Mouse (Mus musculus): Measurements from ENCODE around the gene Kcnt1. TPM values are rescaled to one million over a fixed set of nuclear protein-coding genes. Genes with fewer than 3 reads are reported as not detected.

The Kcnt1 gene
- polyA plus RNA-seq, 1 experiment from 2014 or later = 2.4 TPM

DNA sequence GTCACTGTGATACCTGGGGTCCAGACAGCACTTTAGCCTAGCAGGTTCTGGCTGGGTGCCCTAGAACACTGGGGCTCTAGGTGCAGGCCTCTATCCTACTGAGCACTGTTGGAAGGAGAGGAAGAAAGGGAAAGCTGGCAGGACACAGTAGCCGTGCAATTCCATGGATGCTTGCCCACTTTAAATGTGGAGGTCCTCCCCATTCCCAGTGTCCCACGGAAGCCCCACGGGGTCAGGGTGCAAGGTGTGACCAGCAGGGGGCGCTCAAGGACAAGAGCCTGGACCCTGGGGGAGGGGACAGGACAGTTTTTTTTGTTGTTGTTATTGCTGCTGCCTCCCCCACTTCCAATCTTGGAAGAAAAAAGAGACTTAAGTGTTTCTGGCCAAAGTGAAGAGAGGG, 13.2 kb upstream of the Kcnt1 start:
- H3K9ac ChIP-seq (replicated peaks) = no peak overlapping the region
- no peak overlapping the region for H3K4me3 ChIP-seq
- no peaks in the 10 kb centered on the region for H3K9me3 ChIP-seq
- no peak for ATAC-seq (ENCODE audit: low FRiP score, low read depth)
- WGBS = 21% methylated on average over 4 of the region's 4 CpGs
- H3K4me2 ChIP-seq (replicated peaks) = no peak overlapping the region
- no peaks in the 10 kb centered on the region for H3K4me1 ChIP-seq
- no peaks in the 10 kb centered on the region for H3K36me3 ChIP-seq
- H3K27me3 ChIP-seq = no peaks in the 10 kb centered on the region
- no peak overlapping the region for H3K27ac ChIP-seq (replicated peaks)

DNA sequence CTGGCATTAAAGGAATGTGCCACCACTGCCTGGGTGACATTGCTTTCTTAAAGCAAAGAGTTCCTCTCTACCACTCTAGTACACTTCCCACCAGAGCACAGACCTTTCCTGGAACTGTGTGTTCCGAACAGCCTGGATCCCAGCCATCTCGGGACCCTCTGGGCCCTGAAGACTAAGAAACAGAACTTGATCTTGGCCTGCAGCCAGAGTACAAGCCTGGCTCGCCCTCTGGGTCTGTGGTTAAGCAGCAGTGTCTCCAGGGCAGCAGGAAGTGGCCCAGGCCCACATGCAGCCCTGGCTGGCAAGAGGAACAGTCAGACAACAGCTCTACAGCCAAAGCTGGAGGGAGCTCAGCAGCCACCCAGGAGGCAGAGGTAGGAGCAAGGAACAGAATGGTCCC, 10.9 kb upstream of the Kcnt1 start:
- no peaks in the 10 kb centered on the region for H3K9me3 ChIP-seq
- 60% methylated on average over 3 of the region's 3 CpGs for WGBS
- no peak overlapping the region for H3K27ac ChIP-seq (replicated peaks)
- no peaks in the 10 kb centered on the region for H3K36me3 ChIP-seq
- H3K4me1 ChIP-seq = no peaks in the 10 kb centered on the region
- no peak overlapping the region for H3K4me3 ChIP-seq
- H3K4me2 ChIP-seq (replicated peaks) = no peak overlapping the region
- H3K27me3 ChIP-seq = no peaks in the 10 kb centered on the region
- no peak overlapping the region for H3K9ac ChIP-seq (replicated peaks)
- ATAC-seq (ENCODE audit: low FRiP score, low read depth) = no peak

DNA sequence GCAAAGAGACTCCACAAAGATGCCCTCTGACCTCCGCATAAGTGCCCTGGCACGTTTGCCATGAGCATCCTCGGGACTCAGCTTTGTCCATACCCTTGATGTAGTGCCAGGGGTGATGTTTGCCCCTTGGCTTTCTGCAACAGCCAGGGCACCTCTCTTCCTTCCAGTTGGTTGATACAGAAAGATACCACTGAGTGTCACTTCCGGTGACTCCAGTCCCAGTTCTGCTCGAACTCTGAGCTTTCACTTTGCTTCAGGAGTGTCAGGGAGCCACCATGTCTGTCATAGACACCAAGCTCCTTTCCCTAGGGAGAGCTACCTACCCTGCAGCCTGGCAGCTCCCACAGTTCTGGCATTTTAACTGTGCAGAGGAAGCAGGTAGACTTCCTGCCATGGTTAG, 9.5 kb upstream of the Kcnt1 start:
- no peaks in the 10 kb centered on the region for H3K4me1 ChIP-seq
- no peaks in the 10 kb centered on the region for H3K27me3 ChIP-seq
- no peak for ATAC-seq (ENCODE audit: low FRiP score, low read depth)
- no peak overlapping the region for H3K9ac ChIP-seq (replicated peaks)
- no peak overlapping the region for H3K4me2 ChIP-seq (replicated peaks)
- H3K36me3 ChIP-seq = no peaks in the 10 kb centered on the region
- no peak overlapping the region for H3K4me3 ChIP-seq
- no peaks in the 10 kb centered on the region for H3K9me3 ChIP-seq
- no peak overlapping the region for H3K27ac ChIP-seq (replicated peaks)
- 83% methylated on average over 5 of the region's 5 CpGs for WGBS

DNA sequence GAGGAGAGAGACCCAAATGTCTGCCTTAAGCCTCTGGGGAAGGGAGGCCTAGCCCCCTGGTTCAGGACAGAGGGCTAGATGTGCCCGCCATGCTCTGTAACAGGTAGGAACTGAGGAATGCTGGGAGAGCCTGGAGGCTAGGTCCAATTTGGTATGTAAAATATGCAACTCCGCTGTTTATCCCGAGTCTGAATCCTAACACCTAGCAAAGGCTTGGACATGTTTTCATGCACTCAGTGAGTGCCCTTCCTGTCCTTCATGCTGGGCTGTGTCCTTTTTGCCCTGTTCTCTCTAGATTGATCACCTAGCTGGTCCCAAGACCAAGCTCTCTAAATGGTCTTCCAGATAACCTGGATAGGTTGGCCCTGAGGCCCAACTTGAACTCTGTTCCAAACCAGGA, 3.6 kb upstream of the Kcnt1 start:
- Histone ChIP-seq H3K4me1 (peaks cover 15% of the 10 kb centered on the region), H3K4me2 (replicated peaks) (no peak overlapping the region), H3K9ac (replicated peaks) (no peak overlapping the region), H3K9me3 (no peaks in the 10 kb centered on the region), H3K36me3 (no peaks in the 10 kb centered on the region), H3K4me3 (no peak overlapping the region), H3K27me3 (peaks cover 32% of the 10 kb centered on the region), H3K27ac (replicated peaks) (no peak overlapping the region)
- WGBS = 86% methylated on average over 3 of the region's 3 CpGs
- no peak for ATAC-seq (ENCODE audit: low FRiP score, low read depth)

DNA sequence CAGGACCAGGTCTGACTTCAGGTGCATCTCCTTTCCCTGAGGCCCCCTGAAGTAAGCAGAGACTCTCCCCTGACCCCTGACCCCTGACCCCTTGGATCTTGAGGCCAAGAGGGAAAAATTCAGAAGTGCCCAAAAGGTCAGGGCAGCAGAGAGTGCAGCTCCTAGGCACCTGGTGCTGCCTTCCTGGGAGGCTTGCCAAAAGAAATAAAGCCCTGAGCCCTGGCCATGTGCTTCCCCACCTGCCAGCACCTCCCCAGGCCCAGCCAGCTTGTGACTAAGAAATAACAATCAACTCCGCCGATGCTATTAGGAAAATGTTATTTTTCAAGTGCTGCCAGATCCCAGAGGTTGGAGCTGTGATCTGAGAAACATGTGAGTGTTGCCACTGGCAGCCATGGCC, 1.5 kb upstream of the Kcnt1 start:
- H3K4me1 ChIP-seq = peaks cover 21% of the 10 kb centered on the region
- H3K36me3 ChIP-seq = no peaks in the 10 kb centered on the region
- no peaks in the 10 kb centered on the region for H3K9me3 ChIP-seq
- 90% methylated on average over 2 of the region's 2 CpGs for WGBS
- H3K27ac ChIP-seq (replicated peaks) = no peak overlapping the region
- H3K4me2 ChIP-seq (replicated peaks) = no peak overlapping the region
- H3K27me3 ChIP-seq = peaks cover 53% of the 10 kb centered on the region
- no peak for ATAC-seq (ENCODE audit: low FRiP score, low read depth)
- no peak overlapping the region for H3K9ac ChIP-seq (replicated peaks)
- no peak overlapping the region for H3K4me3 ChIP-seq

DNA sequence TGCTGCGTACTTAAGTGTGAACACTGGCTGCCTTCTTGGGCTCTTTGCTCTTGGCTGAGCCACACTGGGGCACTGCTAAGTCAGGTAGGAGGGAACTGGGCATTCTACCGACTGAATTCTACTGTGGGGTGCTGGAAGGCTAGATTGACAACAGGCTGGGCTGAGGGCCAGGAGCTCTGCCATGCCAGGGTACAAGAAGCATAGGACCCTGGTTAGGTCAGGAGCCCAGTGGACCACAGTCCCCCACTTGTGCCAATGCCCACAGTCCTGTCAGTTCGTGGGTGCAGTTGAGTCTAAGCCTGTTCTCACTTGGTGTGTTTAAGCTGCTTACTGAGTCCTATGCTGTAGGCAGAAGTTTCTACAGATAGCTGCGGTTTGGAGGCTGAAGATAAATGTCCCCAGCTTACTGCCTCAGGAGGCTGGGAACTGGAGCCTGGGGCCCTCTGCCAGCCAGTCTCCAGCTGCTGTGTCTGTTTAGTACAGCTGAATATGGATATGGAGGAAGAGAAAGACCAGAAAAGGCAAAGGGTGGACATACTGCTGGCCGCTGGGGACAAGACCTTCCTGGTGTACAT, 751 bp upstream of the Kcnt1 start:
- Histone ChIP-seq H3K4me1 (peaks cover 21% of the 10 kb centered on the region), H3K36me3 (no peaks in the 10 kb centered on the region), H3K9me3 (no peaks in the 10 kb centered on the region), H3K27ac (replicated peaks) (no peak overlapping the region), H3K4me2 (replicated peaks) (peak overlapping the region; percentile 99), H3K4me3 (no peak overlapping the region), H3K9ac (replicated peaks) (no peak overlapping the region), H3K27me3 (peaks cover 59% of the 10 kb centered on the region)
- 62% methylated on average over 5 of the region's 5 CpGs for WGBS
- ATAC-seq (ENCODE audit: low FRiP score, low read depth) = no peak

DNA sequence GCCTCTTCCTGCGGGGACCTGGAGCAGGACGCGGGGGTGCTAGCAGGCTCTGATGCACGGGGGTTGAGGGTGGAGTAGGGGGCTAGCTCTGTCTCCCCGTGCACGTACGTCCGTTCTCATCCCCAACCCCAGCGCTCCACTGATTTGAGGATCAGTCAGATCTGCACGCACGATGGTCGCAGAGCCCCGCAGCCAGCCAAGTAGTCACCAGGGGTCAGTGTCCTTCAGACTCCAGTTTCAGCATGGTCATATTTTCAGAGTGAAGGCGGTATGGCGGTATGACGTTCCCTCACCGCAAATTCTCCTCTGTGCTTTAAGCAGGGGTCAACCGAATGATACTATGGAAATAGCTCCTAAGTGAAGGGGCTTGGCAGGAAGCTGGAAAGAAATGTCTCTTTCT, 696 bp downstream of the Kcnt1 start:
- peaks cover 70% of the 10 kb centered on the region for H3K27me3 ChIP-seq
- H3K9ac ChIP-seq (replicated peaks) = peak overlapping the region; percentile 62; the same call in 1 of the 2 replicates
- ATAC-seq (ENCODE audit: low FRiP score, low read depth) = no peak
- no peak overlapping the region for H3K27ac ChIP-seq (replicated peaks)
- peaks cover 21% of the 10 kb centered on the region for H3K4me1 ChIP-seq
- H3K4me3 ChIP-seq = peak overlapping the region; percentile 58
- no peaks in the 10 kb centered on the region for H3K9me3 ChIP-seq
- WGBS = 5% methylated on average over 18 of the region's 18 CpGs
- H3K36me3 ChIP-seq = no peaks in the 10 kb centered on the region
- peak overlapping the region; percentile 99 for H3K4me2 ChIP-seq (replicated peaks)

DNA sequence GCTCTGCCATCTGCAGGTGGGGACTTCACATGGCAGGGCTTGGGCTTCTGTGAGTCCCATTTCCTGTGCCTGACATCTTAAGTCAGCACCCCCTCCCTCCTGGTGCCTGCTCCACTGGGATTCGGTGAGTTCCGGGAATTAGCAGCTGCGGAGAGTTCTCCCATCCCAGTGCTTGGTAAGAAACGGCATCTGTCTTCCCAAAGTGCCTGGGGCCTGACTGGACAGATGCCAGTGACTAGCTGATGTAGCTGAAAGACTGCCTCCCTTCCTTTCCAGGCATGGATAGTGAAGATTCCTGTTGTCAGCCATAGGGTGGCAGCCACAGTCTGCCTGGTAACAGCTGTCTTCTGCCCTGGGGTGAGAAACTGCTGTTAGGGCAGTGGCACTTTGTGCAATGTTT, 1.9 kb downstream of the Kcnt1 start:
- ATAC-seq (ENCODE audit: low FRiP score, low read depth) = no peak
- WGBS = 13% methylated on average over 4 of the region's 4 CpGs
- H3K4me3 ChIP-seq = no peak overlapping the region
- no peaks in the 10 kb centered on the region for H3K9me3 ChIP-seq
- H3K4me2 ChIP-seq (replicated peaks) = no peak overlapping the region
- no peak overlapping the region for H3K9ac ChIP-seq (replicated peaks)
- no peaks in the 10 kb centered on the region for H3K36me3 ChIP-seq
- no peak overlapping the region for H3K27ac ChIP-seq (replicated peaks)
- H3K27me3 ChIP-seq = peaks cover 70% of the 10 kb centered on the region
- peaks cover 21% of the 10 kb centered on the region for H3K4me1 ChIP-seq

DNA sequence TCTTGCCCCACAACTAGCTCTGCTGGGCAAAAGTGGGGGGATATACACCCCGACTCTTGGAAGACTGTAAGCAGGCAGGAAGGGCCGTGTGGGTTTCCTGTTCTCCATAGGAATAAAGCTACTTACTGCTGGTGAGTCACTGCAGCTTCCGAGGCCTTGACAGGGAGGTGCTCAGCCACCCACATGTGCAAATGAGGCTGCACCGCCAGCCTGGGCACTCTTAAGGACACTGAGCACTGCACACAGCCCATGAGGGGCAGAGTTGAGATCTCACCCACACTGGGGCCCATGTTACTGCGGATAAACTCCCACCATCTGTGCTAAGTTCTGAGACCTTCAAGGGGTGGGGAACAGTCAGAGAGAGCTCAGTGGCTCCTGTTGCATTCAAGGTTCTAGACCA, 3.1 kb downstream of the Kcnt1 start:
- H3K27ac ChIP-seq (replicated peaks) = no peak overlapping the region
- no peaks in the 10 kb centered on the region for H3K36me3 ChIP-seq
- H3K4me1 ChIP-seq = peaks cover 21% of the 10 kb centered on the region
- H3K9ac ChIP-seq (replicated peaks) = no peak overlapping the region
- no peak for ATAC-seq (ENCODE audit: low FRiP score, low read depth)
- no peak overlapping the region for H3K4me2 ChIP-seq (replicated peaks)
- 69% methylated on average over 5 of the region's 5 CpGs for WGBS
- peaks cover 70% of the 10 kb centered on the region for H3K27me3 ChIP-seq
- H3K4me3 ChIP-seq = no peak overlapping the region
- H3K9me3 ChIP-seq = no peaks in the 10 kb centered on the region

DNA sequence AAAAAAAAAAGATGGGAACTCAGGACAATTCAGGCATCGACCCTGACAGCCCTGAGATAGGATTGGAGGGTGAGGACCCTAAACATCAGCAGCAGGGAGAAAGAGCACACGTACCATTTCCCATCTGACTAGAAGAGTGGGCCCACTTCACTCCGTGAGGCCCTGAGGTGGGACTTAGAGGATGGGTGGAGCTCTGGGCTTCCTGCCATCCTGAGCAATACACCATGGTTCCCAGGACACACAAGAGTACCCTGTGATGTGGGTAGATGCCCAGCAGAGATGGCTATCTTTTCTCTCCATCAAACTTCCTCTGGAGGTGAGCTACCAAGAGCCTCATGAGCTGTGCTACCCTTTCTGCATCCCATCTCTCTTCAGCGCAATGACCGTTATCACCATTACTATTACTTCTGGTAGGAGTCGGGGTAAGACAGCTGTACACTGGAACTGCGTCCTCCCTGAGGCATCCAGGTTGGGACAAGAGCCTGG, 13.8 kb downstream of the Kcnt1 start:
- 28% methylated on average over 7 of the region's 7 CpGs for WGBS
- peaks cover 8% of the 10 kb centered on the region for H3K4me1 ChIP-seq
- ATAC-seq (ENCODE audit: low FRiP score, low read depth) = no peak
- peak overlapping the region; percentile 71; the same call in 1 of the 2 replicates for H3K9ac ChIP-seq (replicated peaks)
- H3K36me3 ChIP-seq = no peaks in the 10 kb centered on the region
- no peak overlapping the region for H3K27ac ChIP-seq (replicated peaks)
- peak overlapping the region; percentile 86 for H3K4me2 ChIP-seq (replicated peaks)
- H3K9me3 ChIP-seq = no peaks in the 10 kb centered on the region
- peaks cover 39% of the 10 kb centered on the region for H3K27me3 ChIP-seq
- H3K4me3 ChIP-seq = peak overlapping the region; percentile 52

DNA sequence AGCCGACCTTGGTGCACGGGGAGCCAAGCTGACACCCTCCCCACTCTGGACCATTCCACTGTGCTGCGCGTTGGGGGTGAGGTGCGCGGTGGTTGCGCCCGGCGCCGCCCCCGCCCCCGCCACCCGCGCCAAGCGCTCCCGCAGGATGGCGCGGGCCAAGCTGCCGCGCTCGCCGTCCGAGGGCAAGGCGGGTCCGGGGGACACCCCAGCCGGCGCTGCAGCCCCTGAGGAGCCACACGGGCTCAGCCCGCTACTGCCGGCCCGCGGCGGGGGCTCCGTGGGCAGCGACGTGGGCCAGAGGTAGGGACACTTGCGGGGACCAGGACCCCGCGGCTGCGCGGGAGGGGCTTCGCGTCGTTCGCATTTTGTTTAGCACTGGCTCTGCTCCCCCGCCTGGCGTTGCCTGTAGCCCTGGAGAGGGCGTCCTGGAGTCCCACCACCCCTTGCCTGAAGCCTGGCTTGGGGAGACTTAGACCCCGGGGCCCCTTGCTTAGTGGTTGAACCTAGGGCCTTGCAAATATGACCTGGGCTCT, 14.3 kb downstream of the Kcnt1 start:
- no peak overlapping the region for H3K27ac ChIP-seq (replicated peaks)

DNA sequence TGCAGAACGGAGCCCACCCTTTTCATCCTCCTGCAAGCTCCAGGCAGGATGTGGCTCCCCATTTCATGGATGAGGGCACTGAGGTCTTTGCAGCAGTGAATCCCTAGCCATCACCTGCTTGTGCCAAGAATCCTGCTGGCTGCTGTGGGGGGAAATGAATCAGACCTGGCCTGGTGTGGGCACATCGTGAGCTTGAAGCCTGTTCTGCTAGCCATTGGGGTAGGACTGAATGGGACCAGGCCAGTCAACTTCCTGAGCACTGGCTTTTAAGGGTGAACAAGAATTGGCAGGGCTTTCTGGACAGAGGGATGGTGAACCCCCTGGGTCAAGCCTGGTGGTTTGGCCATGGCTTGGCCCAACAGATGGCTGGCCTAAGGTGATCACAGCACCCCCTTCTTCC, 15.0 kb downstream of the Kcnt1 start:
- WGBS = 74% methylated on average over 2 of the region's 2 CpGs
- peaks cover 40% of the 10 kb centered on the region for H3K27me3 ChIP-seq
- peaks cover 8% of the 10 kb centered on the region for H3K4me1 ChIP-seq
- no peak for ATAC-seq (ENCODE audit: low FRiP score, low read depth)
- H3K9ac ChIP-seq (replicated peaks) = no peak overlapping the region
- H3K36me3 ChIP-seq = no peaks in the 10 kb centered on the region
- H3K27ac ChIP-seq (replicated peaks) = no peak overlapping the region
- H3K9me3 ChIP-seq = no peaks in the 10 kb centered on the region
- H3K4me3 ChIP-seq = no peak overlapping the region
- H3K4me2 ChIP-seq (replicated peaks) = no peak overlapping the region

More for the DNA sequence above, 14.3 kb downstream of the Kcnt1 start:
- Histone ChIP-seq H3K4me2 (replicated peaks) (peak overlapping the region; percentile 86), H3K27me3 (peaks cover 40% of the 10 kb centered on the region), H3K4me3 (peak overlapping the region; percentile 52), H3K9me3 (no peaks in the 10 kb centered on the region), H3K9ac (replicated peaks) (peak overlapping the region; percentile 71), H3K4me1 (peaks cover 8% of the 10 kb centered on the region), H3K36me3 (no peaks in the 10 kb centered on the region)
- 2% methylated on average over 49 of the region's 49 CpGs for WGBS
- peak; percentile 34; the same call in 1 of the 2 replicates for ATAC-seq (ENCODE audit: low FRiP score, low read depth)

DNA sequence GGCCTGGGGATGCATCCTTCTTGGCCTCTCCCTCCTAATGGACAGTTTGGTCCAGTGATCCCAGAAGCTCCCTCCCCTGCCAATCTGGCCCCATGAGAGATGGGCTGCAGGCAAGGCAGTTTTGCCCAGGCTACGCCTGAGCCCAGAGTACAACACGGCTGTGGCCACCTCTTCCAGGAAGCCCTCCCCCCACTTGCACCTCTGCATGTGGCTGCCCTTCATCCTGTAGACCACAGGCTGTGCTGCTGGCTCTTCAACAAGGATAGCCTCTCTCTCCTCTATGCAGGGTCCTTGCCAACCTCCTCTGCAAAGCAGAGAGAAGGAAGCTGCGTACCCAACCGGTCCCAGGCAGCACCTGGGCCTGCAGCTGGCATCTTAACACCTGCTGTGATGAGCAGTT, 15.5 kb downstream of the Kcnt1 start:
- ATAC-seq (ENCODE audit: low FRiP score, low read depth) = no peak
- Histone ChIP-seq H3K36me3 (no peaks in the 10 kb centered on the region), H3K9ac (replicated peaks) (no peak overlapping the region), H3K27ac (replicated peaks) (no peak overlapping the region), H3K27me3 (peaks cover 40% of the 10 kb centered on the region), H3K4me2 (replicated peaks) (no peak overlapping the region), H3K4me3 (no peak overlapping the region), H3K9me3 (no peaks in the 10 kb centered on the region), H3K4me1 (peaks cover 8% of the 10 kb centered on the region)
- 73% methylated on average over 4 of the region's 4 CpGs for WGBS
